Mouse (Mus musculus) urinary bladder, postnatal 25 days (tissue): Measurements from ENCODE around the gene 6330403K07Rik.

Experiments
- DNase-seq: peaks from one replicate; pipeline ENCODE4 v3.0.0; 2022; ENCODE audit warnings: low spot score

The 6330403K07Rik gene

GRCm38 (mm10) chr11:71033163-71033761, at the start of gene 6330403K07Rik:
6330403K07Rik (minus strand) TSS chr11:71033513.
- DNase-seq: no peak

- DNase-seq: no peak
Observed at GRCm38 (mm10) chr11:71076342-71076741, 43.0 kb upstream of the 6330403K07Rik start.

- no peak for DNase-seq
Observed at GRCm38 (mm10) chr11:71052554-71052953, 19.2 kb upstream of the 6330403K07Rik start.

- DNase-seq: no peak
Observed at GRCm38 (mm10) chr11:71039526-71040298, 6.4 kb upstream of the 6330403K07Rik start.

GRCm38 (mm10) chr11:71032491-71033162, 686 bp downstream of the 6330403K07Rik start:
- no peak for DNase-seq

GRCm38 (mm10) chr11:71032070-71032469, 1.2 kb downstream of the 6330403K07Rik start:
- DNase-seq: no peak

- no peak for DNase-seq
Observed at GRCm38 (mm10) chr11:71029403-71030118, 3.8 kb downstream of the 6330403K07Rik start.

- DNase-seq: no peak
Observed at GRCm38 (mm10) chr11:71028280-71028679, 5.0 kb downstream of the 6330403K07Rik start.

- peak; percentile 90 for DNase-seq
Observed at GRCm38 (mm10) chr11:71019201-71020068, 13.9 kb downstream of the 6330403K07Rik start, which contains the start of the genes Mis12 and Derl2. Mis12 (plus strand) TSS chr11:71019611. Derl2 (minus strand) TSS chr11:71019841.

DNA sequence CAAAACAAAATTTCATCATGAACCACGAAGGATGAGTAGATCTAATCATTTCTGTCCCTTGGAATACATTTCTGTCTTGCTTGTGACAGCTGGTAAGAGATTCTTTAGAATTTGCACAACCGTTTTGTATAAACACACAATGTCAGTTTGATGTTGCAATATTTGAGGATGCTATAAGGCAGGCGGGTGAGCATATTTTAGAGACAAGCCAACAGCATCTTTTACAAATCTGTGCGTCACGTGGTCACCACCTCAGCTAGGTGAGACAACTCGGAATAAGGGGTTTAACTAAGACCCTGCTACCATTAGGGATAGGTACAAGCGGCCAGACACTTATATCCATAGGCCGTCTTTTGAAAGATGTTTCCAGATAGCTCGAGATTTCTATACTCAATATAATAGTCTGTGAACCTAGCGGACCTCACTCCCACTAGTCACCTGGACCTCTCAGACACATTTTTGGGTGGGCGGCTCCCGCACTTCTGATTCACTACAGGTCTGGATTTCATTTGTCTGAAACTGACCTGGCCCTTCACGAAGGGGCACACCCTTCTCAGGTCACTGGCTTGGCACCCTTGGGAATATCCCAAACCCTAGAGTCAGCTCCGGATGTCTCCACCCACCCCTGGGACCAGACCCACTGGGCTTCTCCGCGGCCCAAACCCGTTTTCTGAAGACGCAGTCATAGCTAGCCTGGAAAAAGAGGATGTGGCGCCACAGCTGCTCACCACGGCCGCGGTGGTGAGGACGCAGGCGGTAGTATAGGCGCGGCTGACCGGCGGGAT, 14.7 kb downstream of the 6330403K07Rik start:
- no peak for DNase-seq

DNA sequence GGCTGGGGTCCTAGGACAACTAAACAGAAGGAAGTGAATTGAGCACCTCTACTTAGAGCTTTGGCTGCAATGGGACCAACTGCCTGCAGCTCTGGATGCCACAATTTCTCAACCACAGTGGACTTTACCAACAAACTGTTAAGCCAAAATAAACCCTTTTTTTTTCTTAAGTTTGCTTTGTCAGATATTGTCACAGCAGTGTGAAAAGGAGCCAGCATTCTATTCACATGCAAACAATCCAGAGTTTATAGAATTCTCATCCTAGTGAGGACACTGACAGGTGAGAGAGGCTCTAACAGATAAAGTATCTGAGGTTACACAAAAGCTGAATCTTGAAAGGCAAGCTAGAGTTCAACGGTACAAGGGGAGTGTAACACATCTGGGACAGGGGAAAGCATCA, 16.3 kb downstream of the 6330403K07Rik start:
- no peak for DNase-seq

- no peak for DNase-seq
Observed at GRCm38 (mm10) chr11:71012743-71013142, 20.6 kb downstream of the 6330403K07Rik start.

DNA sequence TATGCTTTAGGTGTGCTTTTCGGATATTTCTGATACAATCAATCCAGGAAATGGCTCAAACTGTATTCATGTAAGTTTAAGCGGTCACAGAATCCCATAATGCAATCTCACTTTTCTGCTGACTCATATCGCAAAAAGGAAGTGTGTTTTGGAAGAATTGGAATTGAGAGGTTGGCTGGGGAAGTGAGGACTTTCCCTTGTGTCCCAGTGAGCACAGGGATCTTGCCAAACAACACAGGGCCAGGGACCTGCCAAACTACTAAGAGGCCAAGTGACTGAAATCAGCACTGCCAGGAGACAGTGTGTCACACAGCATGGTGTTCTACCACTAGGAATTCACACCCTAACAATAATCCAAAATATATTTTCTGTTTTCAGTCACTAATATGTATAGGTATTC, 25.0 kb downstream of the 6330403K07Rik start:
- DNase-seq: no peak

GRCm38 (mm10) chr11:71007831-71008230, 25.5 kb downstream of the 6330403K07Rik start:
- no peak for DNase-seq

GRCm38 (mm10) chr11:71007026-71007425, 26.3 kb downstream of the 6330403K07Rik start:
- DNase-seq: no peak

GRCm38 (mm10) chr11:71005046-71005445, 28.3 kb downstream of the 6330403K07Rik start:
- DNase-seq: no peak

DNA sequence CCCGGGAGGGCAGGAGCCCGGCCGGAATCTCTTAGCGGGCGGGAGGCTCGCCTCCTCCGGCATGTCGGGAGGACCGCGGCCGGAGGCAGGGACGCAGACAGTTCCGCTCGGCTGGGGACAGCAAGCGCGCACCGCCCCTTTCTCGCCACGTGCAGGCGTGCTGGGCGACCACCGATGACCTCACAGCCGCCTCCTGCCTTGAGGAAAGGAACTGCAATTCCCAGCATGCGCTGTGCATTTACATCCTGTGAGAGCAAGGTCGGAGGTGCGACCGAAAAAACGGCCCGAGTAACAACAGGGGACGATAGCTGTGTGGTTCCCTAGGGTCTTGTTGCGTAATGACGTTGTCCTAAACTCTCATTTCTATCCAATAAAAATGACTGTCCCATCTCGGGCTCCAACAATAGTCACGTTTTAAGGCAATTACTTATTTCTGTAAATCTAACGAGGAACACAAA, 29.0 kb downstream of the 6330403K07Rik start, which contains the start of gene Dhx33:
Gene Dhx33, minus strand, starts transcription at position 122 of the 458 bp plus-strand sequence.
- peak; percentile 86 for DNase-seq

GRCm38 (mm10) chr11:71003611-71004315, 29.6 kb downstream of the 6330403K07Rik start:
- no peak for DNase-seq

DNA sequence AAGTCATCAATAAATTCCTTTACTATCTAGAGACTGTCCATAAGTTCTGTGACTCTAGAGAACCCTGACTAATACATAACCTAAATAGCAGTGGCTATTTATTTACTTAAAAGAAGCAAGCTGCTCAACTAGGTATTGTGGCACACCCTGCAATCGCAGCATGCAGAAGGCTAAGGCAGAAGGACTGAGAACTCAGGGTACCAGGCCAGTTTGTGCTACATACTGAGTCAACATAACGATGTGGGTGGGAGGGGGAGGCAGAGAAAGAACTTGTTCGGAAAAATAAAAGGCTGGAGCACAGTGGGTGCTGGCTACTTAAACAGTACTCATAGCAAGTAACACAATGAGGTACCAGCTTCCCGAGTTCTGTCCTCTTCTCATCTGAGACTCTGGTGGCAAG, 32.1 kb downstream of the 6330403K07Rik start:
- DNase-seq: no peak
